Mouse (Mus musculus) heart, adult 2 months (tissue): Measurements from ENCODE around the gene Foxo6.

Experiments used
- EP300 ChIP-seq: fragments of 200-500 bp; IDR thresholded peaks from 2 replicates; pipeline ENCODE4 v1.6.1; 2011; ENCODE audit warnings: low read depth, low read length, control low read depth; ENCODE audit not compliant: insufficient read depth
- POLR2A ChIP-seq: fragments of 200-500 bp; IDR thresholded peaks from 2 replicates; pipeline ENCODE4 v1.6.1; 2011; ENCODE audit warnings: mild to moderate bottlenecking, low read depth, low read length, control low read depth; ENCODE audit not compliant: insufficient read depth

DNA sequence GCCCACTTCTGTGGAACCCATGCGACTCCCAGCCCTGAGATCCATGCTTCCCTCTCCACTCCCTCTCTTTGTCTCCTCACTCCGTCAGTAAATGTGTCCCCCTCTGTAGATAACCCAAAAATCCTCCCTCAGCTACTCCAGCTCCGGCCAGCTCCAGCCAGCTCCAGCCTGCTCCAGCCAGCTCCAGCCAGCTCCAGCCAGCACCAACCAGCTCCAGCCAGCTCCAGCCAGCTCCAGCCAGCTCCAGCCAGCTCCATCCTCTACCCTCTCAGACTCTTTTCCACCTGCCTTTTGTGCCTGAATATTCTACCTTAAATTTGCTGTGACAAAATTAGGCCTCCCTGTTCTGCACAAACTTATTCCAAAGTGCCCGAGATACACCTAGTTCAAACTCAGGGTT is 60.5 kb downstream of the Foxo6 start:
- TF ChIP-seq POLR2A (no peak), EP300 (no peak)
